Mouse (Mus musculus) midbrain, embryonic 12.5 days (tissue): Measurements from ENCODE around the gene Lkaaear1. TPM values are rescaled to one million over a fixed set of nuclear protein-coding genes. Genes with fewer than 3 reads are reported as not detected.
A peak's percentile ranks its signal among the peaks of the same experiment; 100 is the strongest.

ENCODE experiments used
- ATAC-seq: fragments of 200-750 bp; cut with Nextera tagmentation; 2 replicates; pipeline ENCODE4 v1.8.0; 2017; ENCODE audit warnings: low read depth, moderate TSS enrichment, moderate library complexity; ENCODE audit not compliant: low FRiP score
- H3K27ac ChIP-seq: fragments of 300-500 bp; sonication (generic); replicated peaks from 2 replicates; pipeline ENCODE4 v1.5.1; 2016; ENCODE audit warnings: mild to moderate bottlenecking
- H3K27me3 ChIP-seq: fragments of 300-500 bp; sonication (generic); 2 replicates; pipeline ENCODE4 v1.6.1; 2016; ENCODE audit warnings: mild to moderate bottlenecking
- H3K36me3 ChIP-seq: fragments of 300-500 bp; sonication (generic); 2 replicates; pipeline ENCODE4 v1.6.1; 2016
- H3K4me1 ChIP-seq: fragments of 300-500 bp; sonication (generic); 2 replicates; pipeline ENCODE4 v1.6.1; 2016
- H3K4me2 ChIP-seq: fragments of 300-500 bp; sonication (generic); replicated peaks from 2 replicates; pipeline ENCODE4 v1.6.1; 2016; ENCODE audit warnings: mild to moderate bottlenecking, moderate library complexity
- H3K4me3 ChIP-seq: fragments of 300-500 bp; sonication (generic); 2 replicates; pipeline ENCODE4 v1.5.1; 2016; ENCODE audit warnings: mild to moderate bottlenecking
- H3K9ac ChIP-seq: fragments of 300-500 bp; sonication (generic); replicated peaks from 2 replicates; pipeline ENCODE4 v1.6.1; 2016; ENCODE audit warnings: mild to moderate bottlenecking, moderate library complexity
- H3K9me3 ChIP-seq: fragments of 300-500 bp; sonication (generic); 2 replicates; pipeline ENCODE4 v1.6.1; 2016; ENCODE audit warnings: mild to moderate bottlenecking
- WGBS: fragments of 180-500 bp; shearing (Covaris S2); methylation state at CpG from one replicate; pipeline ENCODE4 v1.1.7; 2016; 5-methylcytosine and 5-hydroxymethylcytosine counted together
- polyA plus RNA-seq: library from polyadenylated mRNA; unstranded; fragments of >200 nt; fragmentation: Nextera tagmentation; extraction: Ambion mirVana; gene quantifications from 2 replicates; pipeline ENCODE4 v1.2.1, GENCODE M21; 2016

The Lkaaear1 gene
- polyA plus RNA-seq, 1 experiment from 2014 or later: not detected

GRCm38 (mm10) chr2:181670913-181671311 is 27.3 kb downstream of the Lkaaear1 start:
- Histone ChIP-seq H3K27me3 (peaks cover 70% of the 10 kb centered on the region), H3K4me1 (peaks cover 31% of the 10 kb centered on the region), H3K9ac (peak overlapping the region; percentile 25; the same call in 1 of the 2 replicates), H3K27ac (no peak overlapping the region), H3K36me3 (no peaks in the 10 kb centered on the region), H3K9me3 (no peaks in the 10 kb centered on the region), H3K4me3 (peak overlapping the region; percentile 40), H3K4me2 (peak overlapping the region; percentile 51)
- under 1% methylated on average over 41 of the region's 41 CpGs for WGBS
- no peak for ATAC-seq

- Histone ChIP-seq H3K4me3 (peak overlapping the region; percentile 40), H3K4me2 (peak overlapping the region; percentile 51), H3K36me3 (no peaks in the 10 kb centered on the region), H3K27ac (no peak overlapping the region), H3K4me1 (peaks cover 26% of the 10 kb centered on the region), H3K9ac (peak overlapping the region; percentile 25; the same call in 1 of the 2 replicates), H3K9me3 (no peaks in the 10 kb centered on the region), H3K27me3 (peaks cover 70% of the 10 kb centered on the region)
- 3% methylated on average over 56 of the region's 56 CpGs for WGBS
- ATAC-seq: no peak
Observed at GRCm38 (mm10) chr2:181670285-181670912, 27.8 kb downstream of the Lkaaear1 start.

- H3K27ac ChIP-seq: no peak overlapping the region
- 34% methylated on average over 4 of the region's 4 CpGs for WGBS
- H3K9ac ChIP-seq: no peak overlapping the region
- no peak for ATAC-seq
- no peak overlapping the region for H3K4me3 ChIP-seq
- no peaks in the 10 kb centered on the region for H3K9me3 ChIP-seq
- H3K36me3 ChIP-seq: no peaks in the 10 kb centered on the region
- no peak overlapping the region for H3K4me2 ChIP-seq
- H3K4me1 ChIP-seq: peaks cover 5% of the 10 kb centered on the region; the same call in 1 of the 2 replicates
- peaks cover 6% of the 10 kb centered on the region for H3K27me3 ChIP-seq
Observed at GRCm38 (mm10) chr2:181663298-181663630, 35.0 kb downstream of the Lkaaear1 start.

DNA sequence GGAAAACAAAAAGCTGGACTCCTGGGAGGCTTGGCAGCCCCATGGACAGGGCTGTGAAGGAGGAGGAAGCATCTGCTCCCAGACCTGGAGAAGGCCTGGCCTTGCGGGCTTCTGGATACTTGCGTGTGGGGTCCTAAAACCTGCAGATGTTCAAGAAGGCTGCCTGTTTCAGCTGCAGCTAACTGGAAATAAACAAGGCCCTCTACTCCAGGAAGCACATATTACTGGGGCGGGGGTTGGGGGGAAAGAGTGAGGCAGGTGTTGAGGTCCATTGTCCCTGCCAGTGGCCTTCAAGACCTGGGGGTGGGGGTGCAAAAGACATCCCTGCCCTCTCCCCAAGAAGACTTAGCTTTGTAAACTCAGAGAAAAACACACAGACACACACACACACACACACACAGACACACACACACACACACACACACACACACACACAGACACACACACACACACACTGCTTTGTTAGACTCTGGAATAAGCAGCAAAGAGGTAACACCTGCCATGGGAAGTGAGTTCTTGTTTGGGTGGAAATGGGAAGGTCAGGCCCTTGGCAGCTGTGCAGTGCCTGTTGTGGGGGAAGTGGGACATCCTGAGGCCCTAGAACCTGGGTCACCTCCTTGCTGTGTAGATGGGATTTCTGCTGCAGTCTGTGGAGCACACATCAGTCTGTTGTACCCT is 35.5 kb downstream of the Lkaaear1 start:
- H3K27me3 ChIP-seq: peaks cover 2% of the 10 kb centered on the region; the same call in 1 of the 2 replicates
- no peak overlapping the region for H3K27ac ChIP-seq
- no peak for ATAC-seq
- H3K9ac ChIP-seq: no peak overlapping the region
- H3K9me3 ChIP-seq: no peaks in the 10 kb centered on the region
- peaks cover 5% of the 10 kb centered on the region; the same call in 1 of the 2 replicates for H3K4me1 ChIP-seq
- no peak overlapping the region for H3K4me3 ChIP-seq
- H3K36me3 ChIP-seq: no peaks in the 10 kb centered on the region
- WGBS: 86% methylated on average over 3 of the region's 3 CpGs
- H3K4me2 ChIP-seq: no peak overlapping the region

DNA sequence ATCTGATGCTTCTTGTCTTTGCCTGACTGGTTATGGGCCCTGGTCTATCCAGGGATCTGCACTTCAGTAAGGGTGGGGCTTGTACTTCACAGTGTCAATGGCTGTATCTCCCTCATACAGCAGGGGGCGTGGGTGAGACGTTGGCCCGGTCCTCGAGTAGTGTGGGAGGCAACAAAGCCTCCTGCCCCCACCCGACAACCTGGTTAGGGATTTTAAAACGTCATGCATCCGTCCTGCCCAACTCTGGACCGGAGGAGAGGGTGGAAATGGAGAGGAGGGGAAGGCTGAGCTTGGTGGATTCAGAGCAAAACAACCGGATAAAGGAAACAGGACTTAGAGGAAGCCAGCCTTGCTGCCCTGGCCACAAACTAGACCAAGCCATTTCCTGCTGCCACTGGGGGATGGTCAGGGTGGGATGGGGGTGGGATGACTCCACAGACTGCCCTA is 38.6 kb downstream of the Lkaaear1 start:
- Histone ChIP-seq H3K4me2 (peak overlapping the region; percentile 15; the same call in 1 of the 2 replicates), H3K4me1 (peaks cover 5% of the 10 kb centered on the region; the same call in 1 of the 2 replicates), H3K27me3 (0 out of 2 replicates have a peak, but pooled peaks cover 3% of the 10 kb centered on the region), H3K9ac (0 out of 2 replicates have a peak overlapping the region, but pooled peaks have one; percentile 20), H3K27ac (no peak overlapping the region), H3K4me3 (no peak overlapping the region), H3K9me3 (no peaks in the 10 kb centered on the region), H3K36me3 (peaks cover 27% of the 10 kb centered on the region)
- WGBS: 12% methylated on average over 9 of the region's 9 CpGs
- peak; percentile 56; the same call in 1 of the 2 replicates for ATAC-seq

DNA sequence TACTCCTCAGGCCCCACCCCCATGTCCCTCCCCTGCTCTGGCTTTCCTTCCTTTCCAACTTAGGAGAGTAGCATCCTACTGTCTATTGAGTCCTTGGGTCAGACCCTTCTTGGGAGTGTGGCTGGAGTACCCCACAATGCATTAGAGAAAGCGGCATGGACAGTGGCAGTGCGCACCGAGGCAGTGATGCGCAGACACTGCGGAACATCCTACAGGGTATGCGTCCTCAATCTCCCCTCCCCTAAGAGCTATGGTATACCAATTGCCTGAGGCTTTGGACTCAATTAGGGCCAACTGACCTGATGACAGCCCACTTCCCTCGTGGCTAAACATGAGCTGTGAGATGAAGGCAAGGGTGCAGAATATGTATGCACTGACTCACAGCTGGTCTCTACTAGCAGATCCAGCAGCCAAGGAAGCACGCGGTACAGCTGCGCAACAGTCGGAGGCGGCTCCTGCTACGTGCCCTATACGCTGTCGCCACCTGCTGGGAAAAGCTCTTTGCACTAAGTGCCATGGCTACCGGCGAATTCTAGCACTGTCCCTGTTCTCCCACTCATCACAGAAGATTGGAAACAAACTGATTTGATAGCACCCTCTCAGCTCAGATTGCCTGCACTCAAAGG is 39.2 kb downstream of the Lkaaear1 start:
- no peak overlapping the region for H3K27ac ChIP-seq
- H3K9me3 ChIP-seq: no peaks in the 10 kb centered on the region
- no peak overlapping the region for H3K4me3 ChIP-seq
- peaks cover 5% of the 10 kb centered on the region; the same call in 1 of the 2 replicates for H3K4me1 ChIP-seq
- 0 out of 2 replicates have a peak, but pooled peaks cover 3% of the 10 kb centered on the region for H3K27me3 ChIP-seq
- H3K4me2 ChIP-seq: 0 out of 2 replicates have a peak overlapping the region, but pooled peaks have one; percentile 15
- ATAC-seq: peak; percentile 49; the same call in 1 of the 2 replicates
- H3K36me3 ChIP-seq: peaks cover 29% of the 10 kb centered on the region
- WGBS: 32% methylated on average over 17 of the region's 17 CpGs
- H3K9ac ChIP-seq: no peak overlapping the region

DNA sequence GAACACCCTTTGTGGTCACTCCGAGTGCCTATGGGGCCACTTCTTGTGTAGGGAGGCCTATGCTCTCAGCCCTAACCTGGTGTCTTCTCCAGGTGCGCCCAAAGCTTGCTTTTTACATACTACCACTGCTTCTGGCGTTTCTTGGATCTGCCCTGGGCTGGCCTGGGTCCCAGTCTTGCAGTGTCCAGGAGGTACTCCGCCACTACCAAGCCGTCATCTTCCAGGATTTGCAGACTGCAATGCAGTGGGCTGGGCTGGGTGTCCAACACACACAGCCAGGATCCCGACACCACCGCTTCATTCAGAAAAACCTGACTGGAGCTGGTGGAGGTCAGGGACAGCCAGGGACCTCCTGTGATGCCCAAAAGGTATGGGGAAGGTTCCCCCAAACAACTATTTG is 39.7 kb downstream of the Lkaaear1 start:
- H3K36me3 ChIP-seq: peaks cover 34% of the 10 kb centered on the region
- 0 out of 2 replicates have a peak, but pooled peaks cover 3% of the 10 kb centered on the region for H3K27me3 ChIP-seq
- H3K4me1 ChIP-seq: peaks cover 5% of the 10 kb centered on the region; the same call in 1 of the 2 replicates
- no peak overlapping the region for H3K9ac ChIP-seq
- no peak for ATAC-seq
- no peak overlapping the region for H3K4me3 ChIP-seq
- H3K9me3 ChIP-seq: no peaks in the 10 kb centered on the region
- WGBS: 86% methylated on average over 7 of the region's 7 CpGs
- no peak overlapping the region for H3K27ac ChIP-seq
- no peak overlapping the region for H3K4me2 ChIP-seq

- Histone ChIP-seq H3K27ac (no peak overlapping the region), H3K4me1 (peaks cover 5% of the 10 kb centered on the region; the same call in 1 of the 2 replicates), H3K9me3 (no peaks in the 10 kb centered on the region), H3K27me3 (0 out of 2 replicates have a peak, but pooled peaks cover 3% of the 10 kb centered on the region), H3K9ac (no peak overlapping the region), H3K4me3 (no peak overlapping the region), H3K36me3 (peaks cover 45% of the 10 kb centered on the region), H3K4me2 (no peak overlapping the region)
- WGBS: 67% methylated on average over 2 of the region's 2 CpGs
- ATAC-seq: no peak
Observed at GRCm38 (mm10) chr2:181657441-181657840, 40.8 kb downstream of the Lkaaear1 start.

DNA sequence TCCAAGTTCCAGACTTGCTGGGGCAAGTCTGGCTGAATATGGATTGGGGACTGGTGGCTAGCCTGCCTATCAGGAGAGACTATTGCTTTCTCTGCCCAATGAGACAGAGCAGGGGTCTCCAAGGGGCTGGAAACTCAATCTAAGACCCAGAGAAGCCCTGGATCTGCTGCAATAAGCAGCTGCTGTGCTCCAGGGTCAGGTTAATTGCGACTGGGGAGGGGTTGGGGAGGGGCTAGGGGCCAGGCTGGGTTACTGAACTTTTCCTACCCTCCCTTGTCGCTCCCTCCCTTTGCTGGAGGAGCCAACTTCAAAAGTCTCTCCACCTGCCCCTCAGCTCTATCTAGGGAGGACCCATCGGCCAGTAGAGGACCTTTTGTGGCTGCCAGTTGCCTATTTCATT is 41.5 kb downstream of the Lkaaear1 start, which contains the start of gene Gm29797:
Gene Gm29797, plus strand, starts transcription at position 301 of the 400 bp plus-strand sequence.
- WGBS: 86% methylated on average over 3 of the region's 3 CpGs
- Histone ChIP-seq H3K27me3 (0 out of 2 replicates have a peak, but pooled peaks cover 3% of the 10 kb centered on the region), H3K9me3 (no peaks in the 10 kb centered on the region), H3K4me1 (peaks cover 5% of the 10 kb centered on the region; the same call in 1 of the 2 replicates), H3K4me2 (no peak within 1 kb of the TSS), H3K27ac (no peak within 1 kb of the TSS), H3K9ac (no peak within 1 kb of the TSS), H3K36me3 (peaks cover 52% of the 10 kb centered on the region), H3K4me3 (no peak within 1 kb of the TSS)
- no peak for ATAC-seq

DNA sequence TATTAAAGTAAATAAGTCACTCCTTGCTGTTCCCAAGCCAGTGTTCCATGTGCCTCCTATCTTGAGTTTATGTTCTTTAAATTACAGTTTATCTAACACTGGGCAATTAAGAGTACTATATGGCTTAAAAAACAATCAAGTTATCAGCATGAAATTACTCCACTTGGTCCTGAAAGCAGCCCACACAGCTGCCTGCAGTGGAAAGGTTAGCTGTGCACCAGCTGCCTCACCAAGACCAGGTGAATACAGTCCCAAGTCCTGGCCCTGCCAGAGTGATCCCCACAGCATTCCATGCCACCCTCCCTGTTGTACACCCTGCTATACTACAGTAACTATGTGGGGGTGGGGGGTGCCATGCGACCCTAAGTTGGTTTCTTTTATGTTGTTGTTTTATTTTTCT is 44.7 kb downstream of the Lkaaear1 start:
- no peaks in the 10 kb centered on the region for H3K4me1 ChIP-seq
- H3K36me3 ChIP-seq: peaks cover 84% of the 10 kb centered on the region
- 89% methylated on average over 1 of the region's 1 CpGs for WGBS
- no peak overlapping the region for H3K27ac ChIP-seq
- no peak overlapping the region for H3K4me3 ChIP-seq
- H3K9ac ChIP-seq: no peak overlapping the region
- H3K27me3 ChIP-seq: 0 out of 2 replicates have a peak, but pooled peaks cover 3% of the 10 kb centered on the region
- ATAC-seq: no peak
- H3K9me3 ChIP-seq: no peaks in the 10 kb centered on the region
- no peak overlapping the region for H3K4me2 ChIP-seq

GRCm38 (mm10) chr2:181653065-181653464 is 45.2 kb downstream of the Lkaaear1 start:
- Histone ChIP-seq H3K4me2 (no peak overlapping the region), H3K27me3 (0 out of 2 replicates have a peak, but pooled peaks cover 3% of the 10 kb centered on the region), H3K36me3 (peaks cover 89% of the 10 kb centered on the region), H3K9ac (no peak overlapping the region), H3K4me1 (no peaks in the 10 kb centered on the region), H3K9me3 (no peaks in the 10 kb centered on the region), H3K4me3 (no peak overlapping the region), H3K27ac (no peak overlapping the region)
- no peak for ATAC-seq
